Mouse (Mus musculus): ENCODE measurements around the gene Tns3.

GRCm38 (mm10) chr11:8469537-8469936, 194.8 kb downstream of the Tns3 start:
- no peak for TF ChIP-seq CTCF (IDR thresholded peaks at IDR 0.05 in 2 of 3, conservative IDR thresholded peaks at IDR 0.05 in 1 of 3; ENCODE audit: control insufficient read depth in 1 of 3, insufficient read depth in 1 of 3, low read depth in 2 of 3, low read length in 3 of 3, poor library complexity in 1 of 3, severe bottlenecking in 1 of 3)
- no peak for TF ChIP-seq POLR2A (IDR thresholded peaks at IDR 0.05; ENCODE audit: control insufficient read depth in 1 of 2, insufficient read depth in 1 of 2, low read depth in 1 of 2, low read length in 2 of 2, poor library complexity in 1 of 2)
- TF ChIP-seq EP300 (IDR thresholded peaks at IDR 0.05; ENCODE audit: low read depth in 1 of 2, low read length in 2 of 2) = no peak
- no peak for TF ChIP-seq E2F4 (IDR thresholded peaks at IDR 0.05; ENCODE audit: borderline replicate concordance, low read depth, low read length)
- no peak for TF ChIP-seq JUND (IDR thresholded peaks at IDR 0.05; ENCODE audit: low read depth, low read length)
- no peak for TF ChIP-seq ZKSCAN1 (IDR thresholded peaks at IDR 0.05; ENCODE audit: low read depth, low read length)

Measured in MEL (cell line).